Mouse (Mus musculus): Measurements from ENCODE around the gene Apoh. TPM values are rescaled to one million over a fixed set of nuclear protein-coding genes. Genes with fewer than 3 reads are reported as not detected.

The Apoh gene
- total RNA-seq, 2 experiments from 2014 or later: 0.80 to 0.86 TPM

DNA sequence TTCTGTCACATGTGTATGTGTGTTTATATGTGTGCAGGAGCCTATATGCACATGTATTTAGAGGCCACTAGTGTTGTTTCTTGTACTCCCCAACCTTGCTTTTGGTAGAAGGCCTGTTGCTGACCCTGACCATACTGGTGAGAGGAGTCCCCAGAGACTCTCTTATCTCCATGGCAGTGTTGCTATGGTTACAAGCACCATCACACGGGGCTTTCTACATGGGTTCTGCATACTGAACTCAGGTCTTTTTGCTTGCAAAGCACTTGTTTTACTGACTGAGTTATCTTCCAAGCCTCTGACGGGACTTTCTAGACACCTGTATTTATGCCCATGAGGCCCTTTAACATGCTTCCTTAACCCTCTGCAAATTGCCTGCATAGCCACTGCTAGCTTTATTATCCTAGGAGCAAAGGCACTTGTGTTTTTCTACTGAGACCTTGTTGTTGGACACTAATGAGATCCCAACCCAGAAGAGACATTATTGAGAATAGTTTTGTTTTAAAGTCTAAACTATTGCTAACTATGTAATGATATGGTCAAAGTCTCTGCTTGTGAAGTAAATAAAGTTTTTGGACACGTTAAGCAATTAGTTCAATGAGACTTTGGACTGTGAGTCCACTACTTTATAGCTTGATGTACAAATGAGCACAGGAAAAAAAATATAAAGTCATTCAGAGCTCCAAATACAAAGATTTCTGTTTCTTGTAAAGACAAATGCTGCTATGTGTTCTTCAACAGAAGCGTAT lies 41.9 kb downstream of the Apoh start:
- DNase-seq: no peak

DNA sequence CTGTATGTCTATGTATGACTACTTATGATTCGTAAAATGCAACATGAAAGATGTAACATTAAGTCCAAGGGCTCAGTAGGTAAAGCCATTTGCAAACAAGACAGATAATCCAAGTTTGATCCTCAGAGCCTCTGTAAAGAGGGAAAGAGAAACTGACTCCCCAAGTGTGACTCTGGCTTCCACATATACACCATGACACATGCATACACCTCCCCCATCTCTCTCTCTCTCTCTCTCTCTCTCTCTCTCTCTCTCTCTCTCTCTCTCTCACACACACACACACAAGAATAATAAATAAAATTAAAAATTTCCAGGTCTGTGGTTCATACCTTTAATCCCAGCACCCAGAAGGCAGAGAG lies 42.5 kb downstream of the Apoh start:
- no peak for DNase-seq

DNA sequence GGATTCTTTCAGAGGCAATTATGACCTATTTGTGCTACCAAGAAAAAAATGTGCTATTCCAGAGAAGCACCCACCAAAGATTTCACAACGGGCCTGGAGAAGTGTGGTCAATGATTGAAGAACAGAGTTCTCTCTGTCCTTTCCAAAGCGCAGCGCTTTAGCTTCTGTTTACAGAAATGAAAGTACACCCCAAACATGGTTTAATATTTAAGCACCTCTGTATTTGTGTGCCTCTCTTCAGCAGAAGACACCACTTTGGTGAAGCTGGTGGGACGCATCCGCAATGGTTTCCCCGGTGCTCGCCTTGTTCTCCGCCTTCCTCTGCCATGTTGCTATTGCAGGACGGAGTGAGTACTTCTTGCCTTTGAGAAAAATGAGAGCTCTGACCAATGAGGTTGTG lies 51.9 kb downstream of the Apoh start:
- no peak for DNase-seq

DNA sequence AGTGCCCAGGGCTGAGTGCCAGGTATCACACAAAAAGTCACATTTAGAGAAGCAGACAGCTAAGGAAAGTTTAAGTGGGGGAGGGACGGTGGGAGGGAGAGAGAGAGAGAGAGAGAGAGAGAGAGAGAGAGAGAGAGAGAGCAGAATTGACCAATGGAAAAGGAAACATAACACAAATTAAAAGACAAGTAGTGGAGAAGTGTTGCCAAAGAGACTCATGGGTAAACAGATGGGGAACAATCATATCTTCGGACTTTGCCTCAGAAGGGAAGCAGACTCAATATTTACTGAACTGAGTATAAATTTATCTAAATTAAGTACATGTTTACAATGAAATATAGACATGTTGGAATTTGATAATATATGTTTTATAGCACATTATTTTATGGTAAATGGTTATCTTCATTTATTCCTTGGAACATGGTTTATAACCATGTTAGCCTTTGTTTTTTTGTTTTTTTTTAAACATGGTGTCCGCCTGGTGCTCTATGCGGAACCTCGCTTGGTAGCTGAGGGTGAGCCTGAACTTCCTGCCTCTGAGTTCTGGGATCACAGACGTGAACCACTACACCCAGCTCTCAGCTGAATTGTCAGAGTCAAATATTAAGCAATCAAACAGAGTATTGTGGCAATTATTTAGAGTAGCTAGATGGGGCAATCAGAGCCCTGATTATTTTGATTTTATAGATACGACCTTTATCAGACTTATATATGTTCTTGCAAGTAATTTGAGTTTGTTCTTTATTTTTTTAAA lies 53.1 kb downstream of the Apoh start:
- no peak for DNase-seq

DNA sequence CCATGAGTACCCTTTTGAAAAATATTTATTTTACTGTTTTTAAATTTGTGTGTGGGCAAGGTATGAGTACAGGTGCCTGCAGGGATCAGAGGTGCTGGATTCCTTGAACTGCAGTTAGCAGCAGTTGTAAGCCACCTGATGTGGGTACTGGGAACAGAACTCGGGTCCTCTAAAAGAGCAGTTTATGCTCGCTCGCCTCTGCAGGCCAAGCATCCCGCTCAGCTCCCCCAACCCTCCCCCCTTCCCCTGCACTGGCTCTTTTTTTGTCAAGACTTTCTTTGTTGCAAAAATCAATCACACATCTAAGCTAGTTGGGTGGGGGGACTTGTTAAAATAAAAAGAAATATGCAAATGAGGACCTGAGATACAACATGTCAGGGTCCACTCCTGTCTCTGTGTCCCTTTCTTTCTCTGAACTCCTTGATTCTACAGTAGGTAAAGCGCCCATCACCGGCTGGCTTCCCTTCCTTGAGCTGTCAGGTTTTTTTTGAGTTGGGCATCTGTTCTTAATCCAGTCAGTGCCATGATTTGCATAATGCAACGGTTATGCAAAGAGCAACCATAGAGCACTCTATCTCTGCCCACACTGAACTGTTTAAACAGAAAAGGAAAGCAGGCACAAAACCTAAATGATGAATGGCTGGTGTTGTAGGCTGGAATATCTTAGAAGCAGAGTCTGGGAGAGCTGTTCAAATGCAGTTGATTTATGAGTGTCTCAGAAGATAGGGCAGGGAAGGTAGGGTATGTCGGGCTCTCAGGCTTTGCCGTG lies 66.9 kb downstream of the Apoh start:
- no peak for DNase-seq

DNA sequence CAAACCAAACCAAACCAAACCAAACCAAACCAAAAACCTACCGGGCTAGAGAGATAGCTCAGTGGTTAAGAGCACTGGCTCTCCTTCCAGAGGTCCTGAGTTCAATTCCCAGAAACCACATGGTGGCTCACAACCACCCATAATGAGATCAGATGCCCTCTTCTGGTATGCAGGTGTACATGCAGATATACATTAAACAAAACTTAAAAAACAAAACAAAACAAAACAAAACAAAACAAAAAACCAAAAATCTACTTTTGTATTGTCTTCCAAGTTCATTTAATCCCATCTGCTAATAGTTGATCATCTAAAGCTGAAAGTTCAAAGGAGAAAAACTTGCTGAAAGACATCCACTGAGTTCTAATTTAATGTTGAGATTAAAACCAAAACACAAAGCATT lies 73.2 kb downstream of the Apoh start:
- no peak for DNase-seq

DNA sequence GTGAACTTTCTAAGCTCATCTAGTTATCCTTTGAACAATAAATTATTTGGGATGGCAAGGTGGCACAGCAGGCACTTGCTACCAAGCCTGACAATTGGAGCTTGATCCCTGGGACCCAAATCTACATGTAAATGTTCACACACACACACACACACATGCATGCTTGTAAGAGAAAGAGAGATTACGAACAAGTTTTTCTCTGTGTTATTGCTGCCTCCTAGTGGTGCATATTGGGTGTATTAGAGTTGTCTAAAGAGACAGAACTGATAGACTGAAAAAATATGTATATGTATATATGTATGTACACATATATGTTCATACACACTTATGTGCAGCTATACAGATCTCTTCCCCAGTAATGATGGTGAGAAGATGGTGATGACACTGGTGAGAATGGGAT lies 75.4 kb downstream of the Apoh start:
- no peak for DNase-seq

DNA sequence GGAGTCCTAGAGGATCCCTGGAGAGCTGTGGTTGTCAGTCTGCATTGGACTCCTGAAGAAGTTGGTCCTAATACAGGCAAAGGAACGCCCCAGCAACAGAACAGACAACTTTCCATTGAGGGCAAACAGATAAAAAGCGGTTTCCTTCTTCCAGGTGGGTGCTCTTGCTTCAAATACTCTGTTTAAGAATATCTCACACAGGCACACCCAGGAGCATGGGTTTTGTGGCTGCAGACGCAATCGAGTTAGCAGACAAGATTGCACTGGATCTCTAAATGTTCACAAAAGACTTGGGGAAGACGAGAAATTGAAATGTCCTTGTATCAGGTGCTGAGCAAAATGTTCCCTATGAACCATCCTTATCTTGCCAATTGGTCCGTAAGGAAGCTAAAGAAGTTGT lies 76.1 kb downstream of the Apoh start:
- no peak for DNase-seq

DNA sequence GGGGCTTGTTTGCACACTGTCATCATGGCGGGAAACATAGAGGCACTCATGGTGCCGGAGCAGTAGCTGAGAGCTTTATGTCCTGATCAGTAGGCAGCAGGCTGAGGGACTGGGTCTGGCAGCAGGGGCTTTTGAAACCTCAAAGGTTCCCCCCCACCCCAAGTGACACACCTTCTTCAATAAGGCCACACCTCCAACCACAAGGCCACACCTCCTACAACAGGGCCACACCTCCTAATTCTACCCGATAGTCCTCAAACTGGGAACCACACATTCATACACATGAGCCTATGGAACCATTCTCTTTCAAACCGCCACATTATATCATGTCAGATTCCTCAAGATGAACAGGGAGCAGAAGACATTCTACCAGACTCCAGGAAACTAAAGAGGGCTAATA lies 77.6 kb downstream of the Apoh start:
- DNase-seq: no peak

DNA sequence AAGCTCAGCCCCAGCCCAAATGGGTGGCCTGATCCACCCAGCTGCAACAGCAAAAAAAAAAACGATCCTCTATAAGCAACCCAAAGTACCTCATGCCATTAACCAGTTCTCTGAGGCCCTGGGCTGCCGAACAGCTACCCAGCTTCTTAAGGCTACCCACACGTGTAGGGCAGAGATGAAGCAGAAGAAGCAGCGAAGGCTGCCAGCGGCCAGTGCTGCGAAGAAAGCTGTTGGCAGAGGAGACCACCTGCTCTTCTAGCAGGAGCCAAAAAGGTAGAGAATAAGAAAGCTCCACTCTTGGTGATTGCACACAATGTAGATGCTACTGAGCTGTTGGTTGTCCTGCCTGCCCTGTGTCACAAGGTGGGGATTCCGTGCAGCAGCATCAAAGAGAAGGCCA lies 80.1 kb downstream of the Apoh start:
- DNase-seq: no peak

DNA sequence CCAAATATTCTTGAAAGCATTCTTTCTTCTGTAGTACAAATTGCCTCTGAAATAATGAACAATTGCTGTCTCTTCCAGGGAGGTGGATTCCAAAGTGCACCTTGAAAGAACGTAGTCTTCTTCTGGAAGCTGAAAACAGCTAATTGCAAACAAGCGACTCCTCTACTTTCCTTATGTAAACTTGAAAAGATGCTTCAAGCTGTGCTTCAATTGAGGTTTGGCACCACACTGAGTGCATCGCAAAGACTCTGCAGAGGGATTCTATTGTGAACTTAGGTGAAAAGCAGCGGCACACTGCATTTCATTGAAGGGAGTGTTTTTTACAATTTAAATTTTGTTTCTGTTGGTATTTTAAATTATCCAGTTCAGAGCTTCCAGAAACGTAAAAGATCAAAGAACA lies 81.0 kb downstream of the Apoh start:
- no peak for DNase-seq

DNA sequence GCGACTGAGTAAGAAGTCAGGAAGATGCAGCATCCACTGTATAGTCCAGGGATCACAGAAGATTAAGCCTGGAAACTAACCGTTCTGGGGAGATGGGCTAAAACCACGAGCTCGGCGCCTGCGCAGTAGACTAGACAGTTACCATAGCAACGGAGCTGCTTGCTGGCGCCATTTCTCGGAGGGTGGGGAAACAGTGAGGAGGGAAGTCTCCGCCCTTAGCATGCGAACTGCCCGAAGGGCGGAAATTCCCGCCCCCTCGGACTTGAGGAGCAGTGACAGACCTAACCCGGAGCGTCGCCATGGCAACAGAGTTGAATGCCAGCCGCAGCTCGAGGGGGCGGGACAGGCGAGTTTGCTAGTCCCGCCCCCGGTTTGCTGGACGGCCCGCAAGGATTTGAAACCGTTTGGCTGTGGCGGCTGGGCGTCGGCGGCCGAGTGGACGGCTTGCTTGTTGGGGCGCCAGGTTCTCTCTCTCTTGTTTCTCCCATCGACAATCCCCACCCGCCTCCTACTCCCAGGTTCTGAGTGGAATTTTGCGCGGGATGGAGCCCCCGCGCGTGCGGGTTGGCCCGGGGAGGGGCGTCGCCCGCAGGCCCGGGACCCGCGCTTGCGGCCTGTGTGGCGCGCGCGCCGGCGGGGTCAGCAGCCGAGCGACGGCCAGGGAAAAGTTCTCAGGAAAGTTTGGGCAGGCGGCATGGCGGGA lies 81.9 kb downstream of the Apoh start, which contains the start of gene Cep112:
TSS of gene Cep112 (plus strand) at position 304 of the 703 bp plus-strand sequence.
- peak; percentile 93 to 96 for DNase-seq

DNA sequence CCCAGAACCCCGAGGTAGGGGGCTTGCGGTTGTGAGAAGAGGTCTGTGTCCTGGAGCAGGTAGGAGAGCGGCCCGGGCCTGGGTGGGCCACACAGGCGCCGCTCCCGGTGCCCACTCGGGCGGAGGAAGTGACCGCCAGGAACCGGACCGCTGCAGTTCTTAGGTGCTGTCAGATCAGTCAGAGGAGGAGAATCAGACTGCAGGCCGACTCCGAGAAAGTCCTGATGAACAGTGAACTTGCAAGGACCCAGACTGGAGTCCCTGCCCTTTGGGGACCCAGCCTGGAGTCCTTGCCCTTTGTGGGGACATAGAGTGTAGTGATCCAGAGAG lies 82.4 kb downstream of the Apoh start:
- peak in 1 of 2 experiments; percentile 12 for DNase-seq

DNA sequence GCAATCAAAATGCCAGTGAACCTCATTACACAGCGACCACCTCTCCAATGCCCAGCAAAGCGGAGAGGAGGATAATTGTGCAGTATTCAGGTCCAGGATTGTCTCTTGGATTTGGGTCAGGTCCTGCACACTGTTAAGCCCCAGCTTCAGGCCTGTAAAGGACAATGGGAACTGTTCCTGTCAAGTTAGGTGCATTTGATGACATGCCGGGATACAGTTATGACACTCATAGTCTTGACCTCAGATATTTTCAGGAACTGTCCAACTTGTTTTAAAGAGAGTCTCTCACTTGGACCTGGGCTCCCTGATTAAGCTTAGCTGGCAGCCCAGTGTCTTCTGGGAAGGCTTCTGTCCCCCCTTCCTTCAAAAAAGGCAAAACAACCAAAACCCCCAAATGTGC lies 82.9 kb downstream of the Apoh start:
- DNase-seq: no peak

DNA sequence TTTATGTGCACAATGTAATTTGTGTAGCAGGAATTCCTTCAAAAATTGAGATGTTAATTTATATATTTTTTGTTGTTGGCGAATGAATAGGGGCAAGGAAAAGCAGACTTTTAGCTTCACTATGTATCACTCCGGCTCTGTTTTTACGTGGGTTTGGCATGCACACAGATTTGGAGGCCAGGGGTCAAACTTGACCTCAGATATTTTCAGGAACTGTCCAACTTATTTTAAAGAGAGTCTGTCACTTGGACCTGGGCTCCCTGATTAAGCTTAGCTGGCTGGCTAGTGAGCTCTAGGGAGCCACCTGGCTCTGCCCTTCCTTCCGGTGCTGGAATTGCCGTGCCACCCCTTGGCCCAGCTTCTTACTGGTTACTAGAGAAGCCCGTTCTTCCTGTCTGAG lies 84.0 kb downstream of the Apoh start:
- no peak for DNase-seq

DNA sequence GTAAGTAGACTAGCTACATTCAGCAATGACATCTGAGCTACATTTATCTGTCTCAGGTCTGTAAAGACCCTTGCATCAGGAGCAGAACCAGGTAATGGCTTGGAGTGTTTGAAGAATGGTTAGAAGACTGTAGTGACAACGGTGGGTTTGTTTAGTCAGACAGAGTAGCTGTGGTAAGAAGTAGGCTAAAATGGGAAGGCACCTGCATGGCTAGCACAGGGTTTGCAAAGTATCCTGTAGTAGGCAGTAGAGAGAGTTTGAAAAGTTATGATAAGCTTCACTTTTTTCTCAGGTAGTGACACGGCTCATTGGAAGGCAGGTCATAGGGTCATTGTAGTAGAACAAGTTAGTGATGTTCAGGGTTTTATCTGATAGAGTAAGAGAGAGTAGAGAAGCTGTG lies 85.9 kb downstream of the Apoh start:
- no peak for DNase-seq

DNA sequence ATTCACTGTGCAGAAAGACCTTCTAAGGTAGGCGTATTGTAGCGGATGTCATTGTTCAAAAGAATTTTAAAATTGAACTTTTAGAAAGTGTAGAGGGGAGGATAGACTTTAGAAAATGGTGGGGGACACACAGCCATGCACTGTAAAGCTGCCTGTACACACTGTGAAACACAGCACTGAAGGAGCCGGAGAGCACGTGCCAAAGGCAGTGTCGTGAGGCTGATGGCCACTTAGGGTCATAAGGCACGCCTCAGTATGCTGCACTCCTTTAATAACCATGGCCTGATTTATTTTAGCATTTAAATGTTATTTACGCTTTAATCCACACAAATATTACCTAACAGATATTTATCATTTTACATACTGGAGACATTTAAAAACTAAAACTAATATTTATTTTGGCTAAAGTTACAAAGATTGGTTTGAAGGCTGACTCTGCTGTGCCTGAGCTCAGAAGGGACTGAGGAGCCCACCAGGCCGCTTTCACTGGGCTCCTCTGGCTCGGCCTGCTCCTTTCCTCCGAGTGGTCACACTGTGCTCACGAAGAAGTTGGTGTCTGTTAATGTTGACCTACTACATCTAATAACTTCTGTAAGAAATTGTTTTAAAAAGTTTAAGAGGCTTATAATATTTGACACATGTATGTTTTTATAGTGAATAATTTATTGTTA lies 100.9 kb downstream of the Apoh start:
- no peak for DNase-seq

DNA sequence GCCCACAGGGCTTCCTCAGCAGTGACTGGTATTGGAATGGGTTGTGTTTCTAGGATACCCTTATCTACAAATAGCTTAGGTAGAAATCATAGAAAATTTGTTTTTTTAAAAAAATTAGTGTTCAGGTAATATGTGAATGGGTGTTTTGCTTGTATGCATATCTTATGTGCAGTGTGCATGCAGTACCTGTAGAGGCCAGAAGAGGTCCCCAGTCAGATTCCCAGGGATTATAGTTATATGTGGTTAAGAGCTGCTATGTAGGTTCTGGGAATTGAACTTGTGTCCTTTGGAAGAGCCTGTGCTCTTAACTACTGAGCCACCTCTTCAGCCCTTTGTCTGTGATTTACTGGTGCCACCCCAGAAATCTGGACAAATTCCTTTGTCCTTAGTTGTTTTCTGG lies 104.0 kb downstream of the Apoh start:
- no peak for DNase-seq

DNA sequence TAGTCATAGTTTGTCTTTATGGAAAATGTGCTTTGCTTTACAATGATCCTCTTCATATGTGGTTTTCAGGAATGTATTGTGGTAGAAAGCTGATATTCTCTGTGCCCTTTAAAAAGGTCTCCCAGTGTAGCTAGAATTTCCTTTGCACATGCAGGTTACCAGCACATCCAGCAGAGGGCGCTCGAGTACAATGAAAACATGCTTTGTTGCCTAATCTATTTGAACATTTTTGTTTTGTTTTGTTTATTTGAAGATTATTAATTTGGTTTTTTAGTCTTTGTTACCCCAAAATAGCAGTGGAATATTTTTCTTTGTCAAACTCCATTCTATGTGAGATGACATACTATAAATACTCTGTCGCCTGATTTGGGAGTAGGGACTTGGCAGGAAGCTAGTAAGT lies 106.7 kb downstream of the Apoh start:
- peak; percentile 55 to 72 for DNase-seq

DNA sequence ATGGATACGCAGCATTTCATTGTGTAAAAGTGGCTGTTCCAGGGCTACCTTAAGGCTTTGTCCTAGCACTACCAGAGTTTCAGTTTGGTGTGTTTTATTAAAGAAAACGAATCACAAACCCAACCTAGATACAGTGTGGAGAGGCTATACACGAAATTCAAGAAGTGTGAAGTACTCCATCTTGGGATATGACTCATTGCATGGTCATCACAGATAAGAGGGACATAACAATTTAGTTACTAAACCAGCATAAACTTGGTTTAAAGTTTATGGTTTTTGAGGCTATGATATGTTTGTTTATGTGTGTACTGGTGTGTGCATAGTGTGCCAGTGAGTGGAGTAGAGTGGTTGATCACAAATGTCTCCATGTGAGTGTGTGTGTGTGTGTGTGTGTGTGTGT lies 116.4 kb downstream of the Apoh start:
- DNase-seq: no peak

All from layer of hippocampus, postnatal 36 days (tissue).